Mouse (Mus musculus) CH12.LX (cell line): ENCODE results near the gene Nrp2. TPM values are rescaled to one million over a fixed set of nuclear protein-coding genes. Genes with fewer than 3 reads are reported as not detected.

Experiments used
- DNase-seq: peaks from one replicate; pipeline ENCODE4 v3.0.0-alpha.2; 2013; ENCODE audit errors: extremely low read depth
- H3K27ac ChIP-seq: 2 replicates; pipeline ENCODE4 v1.5.1; 2012; ENCODE audit warnings: low read depth, mild to moderate bottlenecking, control low read depth, moderate library complexity; ENCODE audit not compliant: insufficient read depth
- H3K27me3 ChIP-seq: replicated peaks from 2 replicates; pipeline ENCODE3; 2012; ENCODE audit warnings: inconsistent platforms
- H3K36me3 ChIP-seq, 2 experiments: replicated peaks in 1 of 2; 2 replicates each; pipeline versions ENCODE3 to v1.6.1; 2012; ENCODE audit warnings: inconsistent platforms in 1 of 2, low read length in 1 of 2, mild to moderate bottlenecking in 1 of 2, mixed read lengths in 1 of 2, moderate library complexity in 1 of 2; ENCODE audit not compliant: control insufficient read depth in 1 of 2, insufficient read depth in 1 of 2
- H3K4me1 ChIP-seq, 2 experiments: 2 replicates each; pipeline ENCODE4 v1.6.1; 2012; ENCODE audit warnings: inconsistent platforms in 1 of 2, moderate library complexity in 1 of 2; ENCODE audit not compliant: insufficient read depth in 2 of 2, control insufficient read depth in 1 of 2
- H3K4me2 ChIP-seq: 2 replicates; pipeline ENCODE4 v1.6.1; 2012; ENCODE audit warnings: low read depth, mild to moderate bottlenecking, control low read depth; ENCODE audit not compliant: poor library complexity, insufficient read depth, severe bottlenecking
- H3K4me3 ChIP-seq, 3 experiments: fragments of 150-350 bp in 1 of 3; sonication (generic) in 1 of 3; replicated peaks in 1 of 3; 2 replicates each; pipeline versions ENCODE3 to v1.5.1; 2011 to 2012; ENCODE audit warnings: low read depth in 2 of 3, low read length in 2 of 3, mild to moderate bottlenecking in 2 of 3, moderate library complexity in 2 of 3, control low read depth in 1 of 3, improper control_type of control experiment in 1 of 3, inconsistent platforms in 1 of 3, mixed read lengths in 1 of 3; ENCODE audit not compliant: poor library complexity in 1 of 3
- H3K79me2 ChIP-seq: replicated peaks from 2 replicates; pipeline ENCODE4 v1.6.1; 2012; ENCODE audit warnings: mild to moderate bottlenecking, moderate library complexity; ENCODE audit not compliant: control insufficient read depth, poor library complexity, insufficient read depth, severe bottlenecking; ENCODE audit errors: extremely low read depth
- H3K9ac ChIP-seq: 2 replicates; pipeline ENCODE4 v1.6.1; 2012; ENCODE audit warnings: low read depth, mild to moderate bottlenecking, control low read depth, moderate library complexity; ENCODE audit not compliant: insufficient read depth
- H3K9me3 ChIP-seq: replicated peaks from 2 replicates; pipeline ENCODE3; 2012; ENCODE audit warnings: low read length, inconsistent platforms, mixed read lengths
- BHLHE40 ChIP-seq: IDR thresholded peaks from 2 replicates; pipeline ENCODE4 v1.6.1; 2011; ENCODE audit warnings: mild to moderate bottlenecking, low read depth, low read length, improper control_type of control experiment
- CTCF ChIP-seq, 2 experiments: IDR thresholded peaks in 1 of 2; conservative IDR thresholded peaks in 1 of 2; 2 replicates each; pipeline ENCODE4 v1.5.1; 2011 to 2012; ENCODE audit warnings: low read depth in 2 of 2, low read length in 2 of 2, improper control_type of control experiment in 1 of 2, inconsistent platforms in 1 of 2, mild to moderate bottlenecking in 1 of 2, moderate library complexity in 1 of 2
- E2F4 ChIP-seq: IDR thresholded peaks from 2 replicates; pipeline ENCODE4 v1.6.1; 2011; ENCODE audit warnings: low read depth, low read length, improper control_type of control experiment; ENCODE audit not compliant: insufficient replicate concordance
- ELF1 ChIP-seq: IDR thresholded peaks from 2 replicates; pipeline ENCODE4 v1.6.1; 2014; ENCODE audit warnings: low read depth, mild to moderate bottlenecking, inconsistent platforms, low read length, improper control_type of control experiment
- EP300 ChIP-seq: IDR thresholded peaks from 2 replicates; pipeline ENCODE4 v1.6.1; 2011; ENCODE audit warnings: low read length, improper control_type of control experiment
- JUN ChIP-seq: IDR thresholded peaks from 2 replicates; pipeline ENCODE4 v1.6.1; 2011; ENCODE audit warnings: low read depth, mild to moderate bottlenecking, low read length, improper control_type of control experiment, moderate library complexity; ENCODE audit not compliant: insufficient read depth
- JUND ChIP-seq: conservative IDR thresholded peaks from 2 replicates; pipeline ENCODE4 v1.6.1; 2011; ENCODE audit warnings: low read depth, low read length, improper control_type of control experiment
- MAZ ChIP-seq: IDR thresholded peaks from 2 replicates; pipeline ENCODE4 v1.6.1; 2012; ENCODE audit warnings: low read depth, mild to moderate bottlenecking, inconsistent platforms, low read length, improper control_type of control experiment, moderate library complexity
- MEF2A ChIP-seq: IDR thresholded peaks from 2 replicates; pipeline ENCODE4 v1.6.1; 2014; ENCODE audit warnings: low read depth, mild to moderate bottlenecking, inconsistent platforms, low read length, improper control_type of control experiment, borderline replicate concordance
- MXI1 ChIP-seq: IDR thresholded peaks from 2 replicates; pipeline ENCODE4 v1.6.1; 2011; ENCODE audit warnings: mild to moderate bottlenecking, low read depth, low read length, improper control_type of control experiment
- MYC ChIP-seq: IDR thresholded peaks from 2 replicates; pipeline ENCODE4 v1.6.1; 2011; ENCODE audit warnings: low read depth, mild to moderate bottlenecking, improper control_type of control experiment, low read length
- NELFE ChIP-seq: IDR thresholded peaks from 2 replicates; pipeline ENCODE4 v1.6.1; 2011; ENCODE audit warnings: low read depth, low read length, improper control_type of control experiment
- POLR2AphosphoS2 ChIP-seq: IDR thresholded peaks from 2 replicates; pipeline ENCODE4 v1.6.1; 2011; ENCODE audit warnings: low read depth, low read length, improper control_type of control experiment
- RCOR1 ChIP-seq: conservative IDR thresholded peaks from 2 replicates; pipeline ENCODE4 v1.6.1; 2012; ENCODE audit warnings: low read depth, mild to moderate bottlenecking, inconsistent platforms, low read length, improper control_type of control experiment
- SIN3A ChIP-seq: IDR thresholded peaks from 2 replicates; pipeline ENCODE4 v1.6.1; 2012; ENCODE audit warnings: low read length, improper control_type of control experiment, inconsistent platforms
- TBP ChIP-seq: conservative IDR thresholded peaks from 2 replicates; pipeline ENCODE4 v1.6.1; 2011; ENCODE audit warnings: low read depth, low read length, improper control_type of control experiment
- USF2 ChIP-seq: conservative IDR thresholded peaks from 2 replicates; pipeline ENCODE4 v1.6.1; 2011; ENCODE audit warnings: low read depth, low read length, improper control_type of control experiment
- ZKSCAN1 ChIP-seq: IDR thresholded peaks from 2 replicates; pipeline ENCODE4 v1.6.1; 2012; ENCODE audit warnings: low read depth, inconsistent platforms, low read length, improper control_type of control experiment, borderline replicate concordance
- ZNF384 ChIP-seq: IDR thresholded peaks from 2 replicates; pipeline ENCODE4 v1.6.1; 2012; ENCODE audit warnings: low read depth, low read length, improper control_type of control experiment, inconsistent platforms
- dilution Hi-C: fragments of 300-500 bp; cut with MboI; formaldehyde crosslinking; loops from 2 replicates; pipeline ENCODE4 v1.14.3; 2020; ENCODE audit warnings: low sequenced_read_pairs; ENCODE audit not compliant: extremely low pct_unique_long_range_greater_than_20kb, extremely low pct_ligation_motif_present
- in situ Hi-C: fragments of 300-500 bp; cut with MboI; formaldehyde crosslinking; loops from 3 replicates; pipeline ENCODE4 v1.14.3; 2019; ENCODE audit warnings: low sequenced_read_pairs, low pct_ligation_motif_present, low pct_unique_long_range_greater_than_20kb, mixed read lengths
- polyA plus RNA-seq: library from polyadenylated mRNA; unstranded; fragments of >175 nt; gene quantifications from 2 replicates; pipeline ENCODE4 v1.2.1, GENCODE M21; 2012; ENCODE audit warnings: low read depth; ENCODE audit not compliant: insufficient read length
- total RNA-seq, 2 experiments: library from RNA; depleted of rRNA; stranded (reverse); fragments of 300-350 nt in 1 of 2; fragments of >200 nt in 1 of 2; gene quantifications; 2 replicates each; pipeline ENCODE4 v1.2.3; 2012 to 2014

The Nrp2 gene
- total and polyA plus RNA-seq, 3 experiments, result 16.4 to 24.4 (median 17.3) TPM

DNA sequence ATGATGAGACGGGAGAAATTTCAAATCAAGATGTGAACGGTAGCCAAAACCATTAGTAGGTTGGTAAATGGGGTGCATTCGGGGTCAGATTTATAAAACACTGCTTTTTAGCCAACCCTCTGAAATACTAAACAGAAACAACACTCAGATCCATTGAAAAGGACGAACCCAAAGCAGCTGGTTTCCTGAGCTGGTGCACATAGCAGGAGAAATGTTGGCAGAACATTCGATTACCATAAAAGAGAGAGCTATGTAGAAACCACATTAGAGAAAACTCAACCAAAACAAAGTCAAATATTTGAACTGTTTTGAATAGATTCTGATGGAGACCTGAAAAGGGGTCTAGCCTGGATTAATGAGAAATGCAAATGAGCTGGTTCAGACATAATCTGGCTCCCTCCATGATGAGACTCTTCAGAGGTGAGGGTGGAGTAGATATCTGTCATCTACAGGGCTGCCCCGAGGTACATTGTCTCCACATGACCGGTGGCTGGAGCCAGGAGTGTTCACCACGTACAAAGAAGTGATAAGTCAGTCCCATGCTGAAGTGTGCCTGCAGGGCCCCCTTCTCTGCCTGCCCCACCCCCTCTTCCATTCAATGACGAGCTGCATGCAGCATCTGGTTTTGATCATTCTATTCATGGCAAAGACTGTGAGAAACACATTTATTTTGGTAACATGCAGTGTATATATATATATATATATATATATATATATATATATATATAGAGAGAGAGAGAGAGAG lies 156.6 kb downstream of the Nrp2 start:
- H3K9ac ChIP-seq, result no peak overlapping the region
- dilution Hi-C loops, result no loop called here
- no peak overlapping the region for H3K27ac ChIP-seq
- TF ChIP-seq E2F4, result no peak
- no peak for TF ChIP-seq MYC
- TF ChIP-seq JUN, result no peak
- no peak for TF ChIP-seq BHLHE40
- TF ChIP-seq MEF2A, result no peak
- TF ChIP-seq, all 38 proteins: peak for 0
- Histone ChIP-seq H3K4me2 (no peak overlapping the region), H3K4me1 (peaks cover 0 to 6% of the 10 kb centered on the region in 2 experiments; a peak in 1 of 4 replicates), H3K4me3 (no peak overlapping the region), H3K9me3 (no peaks in the 10 kb centered on the region), H3K36me3 (no peaks in the 10 kb centered on the region), H3K27me3 (no peaks in the 10 kb centered on the region), H3K79me2 (no peaks in the 10 kb centered on the region)
- no peak for DNase-seq
- in situ Hi-C loops, result no loop called here

DNA sequence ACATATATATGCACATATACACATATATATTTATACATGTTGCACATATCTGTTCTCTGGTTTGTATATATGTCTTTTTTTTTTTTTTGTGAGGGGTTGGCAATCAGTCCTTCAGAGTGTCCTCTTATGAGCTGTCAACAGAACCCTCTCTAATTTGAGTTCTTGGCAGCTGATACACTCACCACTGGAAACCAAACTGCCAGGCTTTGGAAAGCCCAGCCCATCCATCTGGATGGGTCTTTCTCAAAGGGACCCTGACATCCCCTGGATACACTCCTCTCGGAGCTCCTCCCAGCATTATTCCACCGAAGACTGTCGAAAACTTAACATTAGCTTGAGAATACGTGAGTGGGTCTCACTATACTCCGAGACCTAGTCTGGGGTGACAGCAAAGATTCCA lies 157.2 kb downstream of the Nrp2 start:
- Histone ChIP-seq H3K9ac (no peak overlapping the region), H3K9me3 (no peaks in the 10 kb centered on the region)
- TF ChIP-seq CTCF (conservative IDR thresholded peaks at IDR 0.05 in 1 of 2, IDR thresholded peaks at IDR 0.05 in 1 of 2; ENCODE audit: low read depth in 2 of 2, low read length in 2 of 2) (no peak), E2F4 (no peak), JUN (no peak), NELFE (no peak), MAZ (no peak), POLR2AphosphoS2 (no peak), MXI1 (no peak), ELF1 (no peak), EP300 (no peak), USF2 (no peak), RCOR1 (no peak), ZKSCAN1 (no peak), ZNF384 (no peak), JUND (no peak), TBP (no peak), SIN3A (no peak)
- TF ChIP-seq, all 38 proteins: peak for 0
- peaks cover 0 to 6% of the 10 kb centered on the region in 2 experiments; a peak in 1 of 4 replicates for H3K4me1 ChIP-seq
- no peaks in the 10 kb centered on the region for H3K27me3 ChIP-seq
- no peaks in the 10 kb centered on the region for H3K79me2 ChIP-seq
- H3K36me3 ChIP-seq, result no peaks in the 10 kb centered on the region
- dilution Hi-C loops, result no loop called here
- no peak overlapping the region for H3K4me2 ChIP-seq
- DNase-seq, result no peak
- in situ Hi-C loops, result no loop called here
- H3K4me3 ChIP-seq, result no peak overlapping the region
- H3K27ac ChIP-seq, result no peak overlapping the region
